Mouse (Mus musculus) heart, embryonic 16.5 days (tissue): ENCODE results near the gene Chst5. TPM values are rescaled to one million over a fixed set of nuclear protein-coding genes. Genes with fewer than 3 reads are reported as not detected.
A peak's percentile ranks its signal among the peaks of the same experiment; 100 is the strongest.

Source experiments
- ATAC-seq: fragments of 200-750 bp; cut with Nextera tagmentation; replicated peaks from 2 replicates; pipeline ENCODE4 v1.8.0; 2017; ENCODE audit warnings: moderate number of reproducible peaks; ENCODE audit not compliant: insufficient read depth, low FRiP score; ENCODE audit errors: extremely low read depth
- H3K27ac ChIP-seq: fragments of 300-500 bp; sonication (generic); 2 replicates; pipeline ENCODE4 v1.5.1; 2014; ENCODE audit warnings: mild to moderate bottlenecking, low read length, control low read depth, moderate library complexity
- H3K27me3 ChIP-seq: fragments of 300-500 bp; sonication (generic); 2 replicates; pipeline ENCODE4 v1.6.1; 2014; ENCODE audit warnings: low read length, mixed read lengths; ENCODE audit not compliant: control insufficient read depth, insufficient read depth
- H3K36me3 ChIP-seq: fragments of 300-500 bp; sonication (generic); 2 replicates; pipeline ENCODE4 v1.6.1; 2014; ENCODE audit not compliant: control insufficient read depth, insufficient read depth
- H3K4me1 ChIP-seq: fragments of 300-500 bp; sonication (generic); 2 replicates; pipeline ENCODE4 v1.6.1; 2014; ENCODE audit warnings: low read length, mixed read lengths; ENCODE audit not compliant: control insufficient read depth, insufficient read depth
- H3K4me2 ChIP-seq: fragments of 300-500 bp; sonication (generic); 2 replicates; pipeline ENCODE4 v1.6.1; 2014; ENCODE audit warnings: low read depth, mild to moderate bottlenecking, control low read depth, low read length
- H3K4me3 ChIP-seq: fragments of 300-500 bp; sonication (generic); 2 replicates; pipeline ENCODE4 v1.5.1; 2014; ENCODE audit warnings: mild to moderate bottlenecking, control low read depth, low read length
- H3K9ac ChIP-seq: fragments of 300-500 bp; sonication (generic); 2 replicates; pipeline ENCODE4 v1.6.1; 2014; ENCODE audit warnings: low read length, control low read depth
- H3K9me3 ChIP-seq: fragments of 300-500 bp; sonication (generic); replicated peaks from 2 replicates; pipeline ENCODE4 v1.6.1; 2016; ENCODE audit warnings: low read length; ENCODE audit not compliant: control insufficient read depth
- WGBS: fragments of 180-500 bp; shearing (Covaris S2); extraction: QIAGEN DNeasy Blood & Tissue Kit; methylation state at CpG from one replicate; pipeline ENCODE4 v1.1.7; 2014; 5-methylcytosine and 5-hydroxymethylcytosine counted together
- polyA plus RNA-seq: library from polyadenylated mRNA; unstranded; fragments of >200 nt; fragmentation: Nextera tagmentation; extraction: Ambion mirVana; gene quantifications from 2 replicates; pipeline ENCODE4 v1.2.1, GENCODE M21; 2015

Chst5 gene
- polyA plus RNA-seq, 1 experiment from 2014 or later = 0.41 TPM

- ATAC-seq = no peak
- no peak overlapping the region for H3K27ac ChIP-seq
- H3K9me3 ChIP-seq = no peaks in the 10 kb centered on the region
- WGBS = 50% methylated on average over 7 of the region's 7 CpGs
- H3K27me3 ChIP-seq = peaks cover 34% of the 10 kb centered on the region
- no peak overlapping the region for H3K4me3 ChIP-seq
- no peak overlapping the region for H3K9ac ChIP-seq
- H3K4me1 ChIP-seq = no peaks in the 10 kb centered on the region; the same call in 1 of the 2 replicates
- H3K4me2 ChIP-seq = no peak overlapping the region
- no peaks in the 10 kb centered on the region for H3K36me3 ChIP-seq
Measured at GRCm38 (mm10) chr8:111911572-111911971, 1.3 kb upstream of the Chst5 start.

GRCm38 (mm10) chr8:111905500-111906121, 4.6 kb downstream of the Chst5 start:
- peaks cover 18% of the 10 kb centered on the region for H3K27me3 ChIP-seq
- 45% methylated on average over 8 of the region's 8 CpGs for WGBS
- H3K4me2 ChIP-seq = no peak overlapping the region
- H3K9me3 ChIP-seq = no peaks in the 10 kb centered on the region
- H3K36me3 ChIP-seq = no peaks in the 10 kb centered on the region
- H3K4me3 ChIP-seq = no peak overlapping the region
- peaks cover 2% of the 10 kb centered on the region; the same call in 1 of the 2 replicates for H3K4me1 ChIP-seq
- no peak for ATAC-seq
- no peak overlapping the region for H3K27ac ChIP-seq
- H3K9ac ChIP-seq = no peak overlapping the region

GRCm38 (mm10) chr8:111902080-111902479, 8.2 kb downstream of the Chst5 start:
- Histone ChIP-seq H3K9ac (no peak overlapping the region), H3K9me3 (no peaks in the 10 kb centered on the region), H3K36me3 (no peaks in the 10 kb centered on the region), H3K4me2 (no peak overlapping the region), H3K4me1 (peaks cover 2% of the 10 kb centered on the region; the same call in 1 of the 2 replicates), H3K4me3 (no peak overlapping the region), H3K27ac (no peak overlapping the region), H3K27me3 (no peaks in the 10 kb centered on the region)
- no peak for ATAC-seq
- 10% methylated on average over 5 of the region's 5 CpGs for WGBS

- no peaks in the 10 kb centered on the region for H3K36me3 ChIP-seq
- no peak overlapping the region for H3K27ac ChIP-seq
- 35% methylated on average over 10 of the region's 10 CpGs for WGBS
- no peak overlapping the region for H3K4me2 ChIP-seq
- no peak overlapping the region for H3K4me3 ChIP-seq
- ATAC-seq = no peak
- H3K9ac ChIP-seq = no peak overlapping the region
- peaks cover 2% of the 10 kb centered on the region; the same call in 1 of the 2 replicates for H3K4me1 ChIP-seq
- H3K9me3 ChIP-seq = no peaks in the 10 kb centered on the region
- peaks cover 2% of the 10 kb centered on the region; the same call in 1 of the 2 replicates for H3K27me3 ChIP-seq
Measured at GRCm38 (mm10) chr8:111898586-111898985, 11.7 kb downstream of the Chst5 start.

GRCm38 (mm10) chr8:111894955-111895354, 15.3 kb downstream of the Chst5 start:
- Histone ChIP-seq H3K27me3 (peaks cover 22% of the 10 kb centered on the region), H3K36me3 (no peaks in the 10 kb centered on the region), H3K4me1 (peaks cover 7% of the 10 kb centered on the region), H3K4me3 (no peak overlapping the region), H3K27ac (no peak overlapping the region), H3K9me3 (no peaks in the 10 kb centered on the region), H3K4me2 (no peak overlapping the region), H3K9ac (no peak overlapping the region)
- ATAC-seq = no peak
- WGBS = 87% methylated on average over 7 of the region's 7 CpGs

GRCm38 (mm10) chr8:111892615-111893014, 17.6 kb downstream of the Chst5 start:
- Histone ChIP-seq H3K4me1 (peaks cover 8% of the 10 kb centered on the region), H3K27ac (no peak overlapping the region), H3K27me3 (peaks cover 38% of the 10 kb centered on the region), H3K9me3 (no peaks in the 10 kb centered on the region), H3K36me3 (no peaks in the 10 kb centered on the region), H3K4me2 (no peak overlapping the region), H3K4me3 (no peak overlapping the region), H3K9ac (no peak overlapping the region)
- ATAC-seq = no peak
- WGBS = 39% methylated on average over 5 of the region's 5 CpGs

- Histone ChIP-seq H3K4me3 (no peak overlapping the region), H3K9ac (no peak overlapping the region), H3K27me3 (peaks cover 38% of the 10 kb centered on the region), H3K4me1 (peaks cover 8% of the 10 kb centered on the region), H3K27ac (no peak overlapping the region), H3K36me3 (no peaks in the 10 kb centered on the region), H3K4me2 (no peak overlapping the region), H3K9me3 (no peaks in the 10 kb centered on the region)
- no peak for ATAC-seq
- 20% methylated on average over 8 of the region's 8 CpGs for WGBS
Measured at GRCm38 (mm10) chr8:111891983-111892382, 18.3 kb downstream of the Chst5 start.

GRCm38 (mm10) chr8:111890911-111891303, 19.3 kb downstream of the Chst5 start:
- Histone ChIP-seq H3K27ac (no peak overlapping the region), H3K4me3 (no peak overlapping the region), H3K4me2 (no peak overlapping the region), H3K9me3 (no peaks in the 10 kb centered on the region), H3K27me3 (peaks cover 36% of the 10 kb centered on the region), H3K9ac (no peak overlapping the region), H3K36me3 (no peaks in the 10 kb centered on the region), H3K4me1 (peaks cover 8% of the 10 kb centered on the region)
- 57% methylated on average over 6 of the region's 6 CpGs for WGBS
- ATAC-seq = no peak

GRCm38 (mm10) chr8:111889931-111890910, 20.0 kb downstream of the Chst5 start:
- Histone ChIP-seq H3K9me3 (no peaks in the 10 kb centered on the region), H3K4me3 (peak overlapping the region; percentile 30), H3K9ac (no peak overlapping the region), H3K36me3 (no peaks in the 10 kb centered on the region), H3K4me1 (peaks cover 8% of the 10 kb centered on the region), H3K4me2 (peak overlapping the region; percentile 44), H3K27ac (no peak overlapping the region), H3K27me3 (peaks cover 38% of the 10 kb centered on the region)
- ATAC-seq = no peak; the same call in 1 of the 2 replicates
- WGBS = 11% methylated on average over 86 of the region's 86 CpGs
